34 mouse cellular contexts compared by ENCODE assay signal in genomic region chr14:59632067-59632466, GRCm38 (mm10). TPM values are rescaled to one million over a fixed set of nuclear protein-coding genes. Genes with fewer than 3 reads are reported as not detected.
"Had no signal": no experiment of that assay in that cellular context is flagged by ENCODE, and none has a peak within 500 bp of the region (broad histone marks: within the 10 kb centered on the region; RNA-seq: fewer than 3 reads in every experiment).

No protein-coding gene starts in this region.

- H3K4me2 ChIP-seq: limb, embryonic 12.5 days; limb, embryonic 13.5 days; limb, embryonic 15.5 days; liver, embryonic 11.5 days; liver, embryonic 12.5 days; liver, embryonic 13.5 days; liver, embryonic 15.5 days; lung, embryonic 14.5 days; lung, embryonic 15.5 days; midbrain, embryonic 12.5 days; midbrain, embryonic 13.5 days; midbrain, embryonic 15.5 days; neural tube, embryonic 12.5 days; neural tube, embryonic 13.5 days had no signal

- H3K27me3 ChIP-seq: limb, embryonic 12.5 days; limb, embryonic 15.5 days; lung, embryonic 15.5 days had no signal

- ATAC-seq: liver, embryonic 12.5 days; liver, postnatal 0 days; lung, postnatal 0 days; midbrain, embryonic 13.5 days; midbrain, embryonic 15.5 days; midbrain, embryonic 16.5 days had no signal

- H3K9ac ChIP-seq: limb, embryonic 12.5 days; limb, embryonic 13.5 days; limb, embryonic 15.5 days; liver, embryonic 12.5 days; liver, embryonic 13.5 days; liver, embryonic 14.5 days; liver, embryonic 15.5 days; liver, postnatal 0 days; lung, embryonic 14.5 days; lung, embryonic 15.5 days; midbrain, embryonic 12.5 days; midbrain, embryonic 13.5 days; midbrain, embryonic 15.5 days; neural tube, embryonic 12.5 days; neural tube, embryonic 13.5 days had no signal

- DNase-seq: left cerebral cortex, postnatal 4 days; liver; liver, embryonic 13.5 days; liver, postnatal 0 days; lung, adult 18-20 months; lung, adult 2 months; lung, embryonic 14.5 days; lung, postnatal 10 days; lung, postnatal 14 days; lung, postnatal 36 days; lung, postnatal 4 days; midbrain, embryonic 14.5 days had no signal

- H3K27ac ChIP-seq: limb, embryonic 10.5 days; limb, embryonic 12.5 days; limb, embryonic 13.5 days; limb, embryonic 15.5 days; liver, embryonic 12.5 days; liver, embryonic 13.5 days; liver, embryonic 14.5 days; liver, embryonic 15.5 days; lung, embryonic 15.5 days; macrophage; midbrain, embryonic 10.5 days; midbrain, embryonic 12.5 days; midbrain, embryonic 13.5 days; midbrain, embryonic 15.5 days; neural tube, embryonic 12.5 days; neural tube, embryonic 13.5 days had no signal

- H3K4me3 ChIP-seq: limb, embryonic 10.5 days; limb, embryonic 12.5 days; limb, embryonic 13.5 days; limb, embryonic 15.5 days; liver, embryonic 12.5 days; liver, embryonic 13.5 days; liver, embryonic 15.5 days; lung, embryonic 15.5 days; megakaryocyte, embryonic 14.5 days; midbrain, embryonic 10.5 days; midbrain, embryonic 12.5 days; midbrain, embryonic 13.5 days; midbrain, embryonic 15.5 days; myocyte; neural tube, embryonic 12.5 days; neural tube, embryonic 13.5 days had no signal

- H3K9me3 ChIP-seq: limb, embryonic 10.5 days; limb, embryonic 12.5 days; limb, embryonic 13.5 days; limb, embryonic 15.5 days; liver, embryonic 12.5 days; liver, embryonic 13.5 days; liver, embryonic 15.5 days; lung, embryonic 15.5 days; megakaryocyte, embryonic 14.5 days; midbrain, embryonic 10.5 days; midbrain, embryonic 12.5 days; midbrain, embryonic 13.5 days; midbrain, embryonic 15.5 days; neural tube, embryonic 12.5 days; neural tube, embryonic 13.5 days had no signal

- H3K4me1 ChIP-seq: liver, embryonic 12.5 days; liver, embryonic 13.5 days; liver, embryonic 15.5 days; megakaryocyte, embryonic 14.5 days had no signal

- H3K36me3 ChIP-seq: liver, embryonic 12.5 days; liver, embryonic 13.5 days; liver, embryonic 15.5 days; midbrain, embryonic 15.5 days; neural tube, embryonic 12.5 days; neural tube, embryonic 13.5 days had no signal

RNA-seq across cellular contexts. Expression of gene Shisa2, which starts 7.0 kb away (rescaled TPM):
- total RNA-seq: megakaryocyte-erythroid progenitor cell, adult 5-6 weeks; monocyte, adult 5-6 weeks had no signal
- polyA plus RNA-seq: macrophage had no signal
